Mouse (Mus musculus): ENCODE results near the gene Ptgs1. TPM values are rescaled to one million over a fixed set of nuclear protein-coding genes. Genes with fewer than 3 reads are reported as not detected.

Ptgs1 gene
- polyA plus RNA-seq (2012; rRNA removed): 8.3 and 10.7 TPM in 2 replicates

DNA sequence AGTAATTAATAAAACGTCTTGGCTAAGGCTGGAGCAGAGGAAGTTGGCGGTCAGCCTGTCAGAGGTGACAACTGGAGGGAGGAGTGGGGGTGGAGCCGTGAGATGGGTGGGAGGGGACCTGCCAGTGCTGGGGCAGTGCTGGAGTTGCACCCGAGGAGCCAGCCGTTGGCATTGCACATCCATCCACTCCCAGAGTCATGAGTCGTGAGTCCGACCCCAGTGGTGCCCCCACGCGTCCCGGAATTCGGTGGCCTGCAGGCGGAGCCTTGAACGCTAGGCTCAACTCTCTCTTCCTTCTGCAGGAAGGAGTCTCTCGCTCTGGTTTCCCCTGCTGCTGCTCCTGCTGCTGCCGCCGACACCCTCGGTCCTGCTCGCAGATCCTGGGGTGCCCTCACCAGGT, at the start of gene Ptgs1:
Gene Ptgs1 (plus strand): TSS at position 61 of the 400 bp plus-strand sequence.

Other genes starting within 250 kb of the Ptgs1 start
- gene Ndufa8, start 181.0 kb upstream of the Ptgs1 start, polyA plus RNA-seq (2012; rRNA removed): 56.6 and 63.3 TPM in 2 replicates
- gene Morn5, start 181.0 kb upstream of the Ptgs1 start, polyA plus RNA-seq (2012; rRNA removed): 0.10 TPM in 1 of 2 replicates, not detected in the other
- 0.16 and 0.21 TPM in 2 replicates for gene Lhx6, start 125.0 kb upstream of the Ptgs1 start, polyA plus RNA-seq (2012; rRNA removed)
- gene Mrrf, start 94.0 kb upstream of the Ptgs1 start, polyA plus RNA-seq (2012; rRNA removed): 7.5 and 9.6 TPM in 2 replicates
- gene Rbm18, start 93.7 kb upstream of the Ptgs1 start, polyA plus RNA-seq (2012; rRNA removed): 10.5 and 12.5 TPM in 2 replicates
- not detected in 2 replicates for gene Olfr338, start 143.1 kb downstream of the Ptgs1 start, polyA plus RNA-seq (2012; rRNA removed)
- gene Olfr339, start 188.5 kb downstream of the Ptgs1 start, polyA plus RNA-seq (2012; rRNA removed): not detected in 2 replicates
- gene Olfr340, start 222.2 kb downstream of the Ptgs1 start, polyA plus RNA-seq (2012; rRNA removed): not detected in 2 replicates